Comparison of ENCODE assay signal across 23 mouse cellular contexts in the genomic region with DNA sequence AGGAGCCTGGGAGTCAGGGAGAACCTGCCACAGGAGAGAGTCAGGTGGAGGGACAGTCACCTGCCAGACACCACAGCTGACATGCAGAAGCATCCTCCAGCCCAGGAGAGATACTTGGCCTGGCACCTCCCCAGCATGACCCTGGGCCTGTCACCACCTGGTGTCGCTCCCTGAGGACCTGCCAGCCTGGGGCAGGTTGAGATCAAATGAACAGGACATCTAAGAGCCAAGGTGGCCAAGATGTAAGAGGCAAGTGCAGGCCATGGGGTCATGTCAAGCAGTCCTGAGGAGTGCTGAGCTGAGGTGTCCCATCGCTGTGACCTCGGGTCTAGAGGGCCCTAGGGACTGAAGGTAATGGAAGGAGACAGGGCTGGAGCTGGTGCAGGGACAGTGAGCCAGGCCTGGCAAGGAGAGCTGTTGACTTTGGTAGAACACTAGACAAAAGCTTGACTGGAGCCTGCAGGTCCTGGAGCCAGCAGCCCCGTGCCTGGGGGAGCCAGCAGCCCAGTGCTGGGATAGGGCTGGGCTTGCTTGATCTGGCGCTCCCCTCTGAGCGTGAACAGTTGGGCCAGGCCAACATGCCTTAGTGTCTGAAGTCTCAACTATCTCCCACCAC. TPM values are rescaled to one million over a fixed set of nuclear protein-coding genes. Genes with fewer than 3 reads are reported as not detected.
DNase-seq lines count a peak whose midpoint lies in the region; ATAC-seq lines count a peak whose summit lies in the region.
"Had no signal": no experiment of that assay in that cellular context is flagged by ENCODE, and none has a peak within 500 bp of the region (broad histone marks: within the 10 kb centered on the region; RNA-seq: fewer than 3 reads in every experiment).

No protein-coding gene starts in this region.

- H3K4me2 ChIP-seq in hindbrain, embryonic 11.5 days (replicated peaks; ENCODE audit: low read depth, low read length) = no peak overlapping the region
- H3K4me2 ChIP-seq: forebrain, embryonic 13.5 days; heart, embryonic 13.5 days; neural tube, embryonic 15.5 days had no signal

- H3K36me3 ChIP-seq in hindbrain, embryonic 10.5 days = no peaks in the 10 kb centered on the region
- H3K36me3 ChIP-seq in hindbrain, embryonic 11.5 days (ENCODE audit: control insufficient read depth, insufficient read depth, low read length) = no peaks in the 10 kb centered on the region
- H3K36me3 ChIP-seq: heart, embryonic 13.5 days; neural tube, embryonic 15.5 days had no signal

- no peak overlapping the region for H3K9ac ChIP-seq in hindbrain, embryonic 11.5 days (ENCODE audit: low read depth, low read length)
- H3K9ac ChIP-seq: forebrain, embryonic 13.5 days; heart, embryonic 13.5 days; neural tube, embryonic 15.5 days had no signal

- peak; percentile 56 for DNase-seq in cerebellum, adult 11 months
- no peak for DNase-seq in cerebellum, postnatal 4 days (ENCODE audit: low spot score in 2 of 2)
- DNase-seq in hindbrain, embryonic 10.5 days (ENCODE audit: low spot score) = no peak
- no peak for DNase-seq in hindbrain, embryonic 11.5 days (ENCODE audit: low spot score)
- DNase-seq in testis, postnatal 10 days (ENCODE audit: low spot score) = peak; percentile 41
- DNase-seq in testis, postnatal 14 days (ENCODE audit: low spot score) = no peak
- no peak for DNase-seq in adipocyte (ENCODE audit: low spot score)
- DNase-seq in frontal cortex, postnatal 10 days (ENCODE audit: low spot score in 2 of 2) = no peak
- DNase-seq: adrenal gland, postnatal 25 days; heart, postnatal 36 days; kidney, adult 2 months; kidney, postnatal 10 days; liver; lung, adult 18-20 months; thymus, postnatal 25 days had no signal

- H3K27ac ChIP-seq in hindbrain, embryonic 10.5 days = peak overlapping the region; percentile 56
- H3K27ac ChIP-seq in hindbrain, embryonic 11.5 days (ENCODE audit: low read depth, low read length) = no peak overlapping the region
- H3K27ac ChIP-seq: forebrain, embryonic 13.5 days; heart, embryonic 13.5 days; neural tube, embryonic 15.5 days had no signal

- H3K4me1 ChIP-seq in hindbrain, embryonic 10.5 days (replicated peaks) = peaks cover 80% of the 10 kb centered on the region
- H3K4me1 ChIP-seq in hindbrain, embryonic 11.5 days (replicated peaks; ENCODE audit: control insufficient read depth, insufficient read depth, low read length) = peaks cover 20% of the 10 kb centered on the region

- ATAC-seq in hindbrain, embryonic 11.5 days (ENCODE audit: low FRiP score) = no peak
- ATAC-seq: CD4-positive, CD25-positive, alpha-beta regulatory T cell, adult 4 months; forebrain, embryonic 13.5 days; inflammation-experienced regulatory T-cells, adult 6 months; midbrain, embryonic 16.5 days; Patski had no signal

- WGBS in hindbrain, embryonic 10.5 days = 71% methylated on average over 6 of the region's 6 CpGs
- 64% methylated on average over 6 of the region's 6 CpGs for WGBS in hindbrain, embryonic 11.5 days

- peaks cover 59% of the 10 kb centered on the region for H3K27me3 ChIP-seq in hindbrain, embryonic 10.5 days (ENCODE audit: insufficient read depth, poor library complexity, severe bottlenecking)
- H3K27me3 ChIP-seq in hindbrain, embryonic 11.5 days (ENCODE audit: control insufficient read depth, insufficient read depth, low read length) = peaks cover 5% of the 10 kb centered on the region
- H3K27me3 ChIP-seq: neural tube, embryonic 15.5 days; Patski had no signal

- no peak overlapping the region for H3K4me3 ChIP-seq in hindbrain, embryonic 10.5 days
- no peak overlapping the region for H3K4me3 ChIP-seq in hindbrain, embryonic 11.5 days (ENCODE audit: low read depth, low read length)
- H3K4me3 ChIP-seq: forebrain, embryonic 13.5 days; heart, embryonic 13.5 days; megakaryocyte, embryonic 14.5 days; neural tube, embryonic 15.5 days had no signal

- H3K9me3 ChIP-seq in hindbrain, embryonic 10.5 days = no peaks in the 10 kb centered on the region
- H3K9me3 ChIP-seq in hindbrain, embryonic 11.5 days (ENCODE audit: control insufficient read depth, low read length) = no peaks in the 10 kb centered on the region
- H3K9me3 ChIP-seq: forebrain, embryonic 13.5 days; heart, embryonic 13.5 days; megakaryocyte, embryonic 14.5 days; neural tube, embryonic 15.5 days had no signal

RNA-seq across cellular contexts. Expression of gene Adam11, which starts 5.9 kb away (rescaled TPM):
- 14.6 and 22.6 TPM in 2 replicates for polyA plus RNA-seq in hindbrain, embryonic 10.5 days (2016; fragmentation: Nextera tagmentation; extraction: Ambion mirVana)
- 16.6 and 19.2 TPM in 2 replicates for polyA plus RNA-seq in hindbrain, embryonic 11.5 days (2014; fragmentation: Nextera tagmentation; extraction: Ambion mirVana)
- polyA plus RNA-seq: CD4-positive, CD25-positive, alpha-beta regulatory T cell, adult 4 months had no signal

RNA-seq across cellular contexts. Expression of gene Gjc1, which starts 52.3 kb away (rescaled TPM):
- 71.1 and 81.3 TPM in 2 replicates for polyA plus RNA-seq in hindbrain, embryonic 10.5 days (2016; fragmentation: Nextera tagmentation; extraction: Ambion mirVana)
- 78.5 and 82.8 TPM in 2 replicates for polyA plus RNA-seq in hindbrain, embryonic 11.5 days (2014; fragmentation: Nextera tagmentation; extraction: Ambion mirVana)
- polyA plus RNA-seq: inflammation-experienced regulatory T-cells, adult 6 months had no signal

Comparison
In these comparisons a context has a peak if more than half of its experiments do, and no peak if none do; other contexts are left out.
1. DNase-seq: peak in cerebellum, adult 11 months (single experiment) and testis, postnatal 10 days (single experiment); none in cerebellum, postnatal 4 days (0 of 2), hindbrain, embryonic 10.5 days (single experiment), hindbrain, embryonic 11.5 days (single experiment), testis, postnatal 14 days (single experiment), adipocyte (single experiment) and frontal cortex, postnatal 10 days (0 of 2).